Mouse (Mus musculus): ENCODE data around the gene Rbfox2. TPM values are rescaled to one million over a fixed set of nuclear protein-coding genes. Genes with fewer than 3 reads are reported as not detected.

Rbfox2 gene
- total and polyA plus RNA-seq, 3 experiments, result 2.1 to 6.5 (median 2.3) TPM

DNA sequence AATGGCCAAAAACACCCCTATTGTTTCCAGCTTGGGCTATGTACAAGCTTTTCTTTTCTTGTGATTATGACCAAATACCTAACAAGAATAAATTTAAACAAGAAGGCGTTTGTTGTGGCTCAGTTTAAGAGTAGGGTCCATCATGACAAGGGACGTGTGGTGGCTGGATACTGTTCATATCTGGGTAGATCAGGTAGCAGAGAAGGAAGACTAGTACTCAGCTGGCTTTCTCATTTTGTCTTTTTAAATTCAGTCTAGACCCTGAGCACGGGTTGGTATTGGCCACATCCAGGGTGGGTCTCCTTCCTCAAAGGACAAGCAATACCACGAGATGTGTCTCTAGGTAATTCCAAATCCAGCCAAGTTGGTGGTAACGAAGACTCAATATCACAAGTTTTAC lies 57.4 kb downstream of the Rbfox2 start:
- no peak for ATAC-seq (ENCODE audit: extremely low read depth, insufficient number of reproducible peaks, low FRiP score, poor library complexity, severe bottlenecking)
- Histone ChIP-seq H3K4me1 (ENCODE audit: insufficient read depth, low read depth, low read length) (no peaks in the 10 kb centered on the region), H3K9me3 (replicated peaks) (no peaks in the 10 kb centered on the region), H3K4me3 (ENCODE audit: low read depth, low read length) (no peak overlapping the region), H3K36me3 (replicated peaks) (no peaks in the 10 kb centered on the region), H3K27me3 (ENCODE audit: insufficient read depth, low read length) (peaks cover 5% of the 10 kb centered on the region; the same call in 1 of the 2 replicates)
- no peak for TF ChIP-seq GATA2 (IDR thresholded peaks at IDR 0.05; ENCODE audit: borderline replicate concordance, low read depth, low read length)
- no peak for TF ChIP-seq GATA1 (IDR thresholded peaks at IDR 0.05; ENCODE audit: borderline replicate concordance, low read length)
- TF ChIP-seq POLR2AphosphoS5 (IDR thresholded peaks at IDR 0.05; ENCODE audit: insufficient replicate concordance, low read depth, low read length), result no peak
- TF ChIP-seq TAL1 (conservative IDR thresholded peaks at IDR 0.05; ENCODE audit: low read depth, low read length), result no peak
- TF ChIP-seq CTCF (IDR thresholded peaks at IDR 0.05; ENCODE audit: low read depth, low read length), result no peak
- DNase-seq (ENCODE audit: low spot score), result no peak

- no peak for ATAC-seq (ENCODE audit: extremely low read depth, insufficient number of reproducible peaks, low FRiP score, poor library complexity, severe bottlenecking)
- H3K9me3 ChIP-seq (replicated peaks), result no peaks in the 10 kb centered on the region
- H3K36me3 ChIP-seq (replicated peaks), result no peaks in the 10 kb centered on the region
- no peak for DNase-seq (ENCODE audit: low spot score)
- no peak overlapping the region for H3K4me3 ChIP-seq (ENCODE audit: low read depth, low read length)
- H3K27me3 ChIP-seq (ENCODE audit: insufficient read depth, low read length), result peaks cover 5% of the 10 kb centered on the region; the same call in 1 of the 2 replicates
- H3K4me1 ChIP-seq (ENCODE audit: insufficient read depth, low read depth, low read length), result no peaks in the 10 kb centered on the region
- TF ChIP-seq CTCF (IDR thresholded peaks at IDR 0.05; ENCODE audit: low read depth, low read length) (no peak), POLR2AphosphoS5 (IDR thresholded peaks at IDR 0.05; ENCODE audit: insufficient replicate concordance, low read depth, low read length) (no peak), GATA1 (IDR thresholded peaks at IDR 0.05; ENCODE audit: borderline replicate concordance, low read length) (no peak), TAL1 (conservative IDR thresholded peaks at IDR 0.05; ENCODE audit: low read depth, low read length) (no peak)
These were observed 61.1 kb downstream of the Rbfox2 start for GRCm38 (mm10) chr15:77245418-77246365.

- Histone ChIP-seq H3K36me3 (replicated peaks) (no peaks in the 10 kb centered on the region), H3K4me1 (ENCODE audit: insufficient read depth, low read depth, low read length) (no peaks in the 10 kb centered on the region), H3K27me3 (ENCODE audit: insufficient read depth, low read length) (peaks cover 5% of the 10 kb centered on the region; the same call in 1 of the 2 replicates), H3K4me3 (ENCODE audit: low read depth, low read length) (no peak overlapping the region), H3K9me3 (replicated peaks) (no peaks in the 10 kb centered on the region)
- no peak for DNase-seq (ENCODE audit: low spot score)
- no peak for ATAC-seq (ENCODE audit: extremely low read depth, insufficient number of reproducible peaks, low FRiP score, poor library complexity, severe bottlenecking)
- no peak for TF ChIP-seq GATA1 (IDR thresholded peaks at IDR 0.05; ENCODE audit: borderline replicate concordance, low read length)
- no peak for TF ChIP-seq CTCF (IDR thresholded peaks at IDR 0.05; ENCODE audit: low read depth, low read length)
- TF ChIP-seq TAL1 (conservative IDR thresholded peaks at IDR 0.05; ENCODE audit: low read depth, low read length), result no peak
- no peak for TF ChIP-seq GATA2 (IDR thresholded peaks at IDR 0.05; ENCODE audit: borderline replicate concordance, low read depth, low read length)
- TF ChIP-seq POLR2AphosphoS5 (IDR thresholded peaks at IDR 0.05; ENCODE audit: insufficient replicate concordance, low read depth, low read length), result no peak
These were observed 62.2 kb downstream of the Rbfox2 start for GRCm38 (mm10) chr15:77244634-77245033.

DNA sequence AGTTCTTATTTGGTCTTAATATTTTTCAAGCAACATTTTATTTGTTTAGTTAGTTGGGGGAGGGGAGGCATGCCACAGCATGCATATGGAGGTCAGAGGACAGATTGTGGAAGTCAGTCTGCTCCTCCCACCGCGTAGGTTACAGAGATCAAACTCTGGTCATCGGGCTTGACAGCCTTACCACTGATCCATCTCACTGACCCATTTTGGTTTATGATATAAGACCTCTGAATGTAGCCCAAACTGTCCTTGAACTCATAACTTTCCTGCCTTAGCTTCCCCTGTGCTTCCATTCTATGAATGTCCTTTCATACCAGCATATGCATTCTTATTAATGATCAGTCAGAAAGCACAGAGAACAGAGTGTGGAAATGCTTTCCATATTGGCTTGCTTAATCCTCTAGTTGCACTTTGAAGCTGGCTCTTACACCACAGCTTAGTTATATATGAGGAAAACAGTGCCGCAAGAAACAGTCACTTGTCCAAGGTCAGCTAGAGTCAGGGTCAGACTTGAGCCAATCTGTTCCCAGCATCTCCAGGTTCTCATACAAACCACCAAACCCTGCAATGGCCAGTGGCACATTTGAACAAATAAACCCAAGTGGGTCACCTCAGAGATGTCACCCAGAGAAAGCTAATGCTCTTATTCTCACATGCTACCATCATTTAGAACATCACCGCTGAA lies 62.8 kb downstream of the Rbfox2 start:
- H3K27me3 ChIP-seq (ENCODE audit: insufficient read depth, low read length), result peaks cover 5% of the 10 kb centered on the region; the same call in 1 of the 2 replicates

GRCm38 (mm10) chr15:77240607-77241006 lies 66.2 kb downstream of the Rbfox2 start:
- H3K4me1 ChIP-seq (ENCODE audit: insufficient read depth, low read depth, low read length), result peaks cover 20% of the 10 kb centered on the region
- TF ChIP-seq CTCF (IDR thresholded peaks at IDR 0.05; ENCODE audit: low read depth, low read length) (no peak), TAL1 (conservative IDR thresholded peaks at IDR 0.05; ENCODE audit: low read depth, low read length) (no peak), GATA1 (IDR thresholded peaks at IDR 0.05; ENCODE audit: borderline replicate concordance, low read length) (no peak), POLR2AphosphoS5 (IDR thresholded peaks at IDR 0.05; ENCODE audit: insufficient replicate concordance, low read depth, low read length) (no peak), GATA2 (IDR thresholded peaks at IDR 0.05; ENCODE audit: borderline replicate concordance, low read depth, low read length) (no peak)
- DNase-seq (ENCODE audit: low spot score) (no peak), ATAC-seq (ENCODE audit: extremely low read depth, insufficient number of reproducible peaks, low FRiP score, poor library complexity, severe bottlenecking) (no peak)
- no peak overlapping the region for H3K4me3 ChIP-seq (ENCODE audit: low read depth, low read length)
- H3K9me3 ChIP-seq (replicated peaks), result no peaks in the 10 kb centered on the region
- peaks cover 3% of the 10 kb centered on the region; the same call in 1 of the 2 replicates for H3K27me3 ChIP-seq (ENCODE audit: insufficient read depth, low read length)
- H3K36me3 ChIP-seq (replicated peaks), result no peaks in the 10 kb centered on the region

More for the DNA sequence above, 62.8 kb downstream of the Rbfox2 start:
- DNase-seq (ENCODE audit: low spot score), result no peak
- Histone ChIP-seq H3K36me3 (replicated peaks) (no peaks in the 10 kb centered on the region), H3K9me3 (replicated peaks) (no peaks in the 10 kb centered on the region), H3K4me3 (ENCODE audit: low read depth, low read length) (no peak overlapping the region), H3K4me1 (ENCODE audit: insufficient read depth, low read depth, low read length) (no peaks in the 10 kb centered on the region)
- ATAC-seq (ENCODE audit: extremely low read depth, insufficient number of reproducible peaks, low FRiP score, poor library complexity, severe bottlenecking), result no peak
- TF ChIP-seq GATA2 (IDR thresholded peaks at IDR 0.05; ENCODE audit: borderline replicate concordance, low read depth, low read length), result no peak
- no peak for TF ChIP-seq POLR2AphosphoS5 (IDR thresholded peaks at IDR 0.05; ENCODE audit: insufficient replicate concordance, low read depth, low read length)
- no peak for TF ChIP-seq GATA1 (IDR thresholded peaks at IDR 0.05; ENCODE audit: borderline replicate concordance, low read length)
- TF ChIP-seq CTCF (IDR thresholded peaks at IDR 0.05; ENCODE audit: low read depth, low read length), result no peak
- TF ChIP-seq TAL1 (conservative IDR thresholded peaks at IDR 0.05; ENCODE audit: low read depth, low read length), result no peak

GRCm38 (mm10) chr15:77239564-77239963 lies 67.2 kb downstream of the Rbfox2 start:
- Histone ChIP-seq H3K4me3 (ENCODE audit: low read depth, low read length) (no peak overlapping the region), H3K9me3 (replicated peaks) (no peaks in the 10 kb centered on the region), H3K4me1 (ENCODE audit: insufficient read depth, low read depth, low read length) (peaks cover 23% of the 10 kb centered on the region), H3K27me3 (ENCODE audit: insufficient read depth, low read length) (peaks cover 3% of the 10 kb centered on the region; the same call in 1 of the 2 replicates), H3K36me3 (replicated peaks) (no peaks in the 10 kb centered on the region)
- DNase-seq (ENCODE audit: low spot score) (no peak), ATAC-seq (ENCODE audit: extremely low read depth, insufficient number of reproducible peaks, low FRiP score, poor library complexity, severe bottlenecking) (no peak)
- TF ChIP-seq GATA2 (IDR thresholded peaks at IDR 0.05; ENCODE audit: borderline replicate concordance, low read depth, low read length) (no peak), POLR2AphosphoS5 (IDR thresholded peaks at IDR 0.05; ENCODE audit: insufficient replicate concordance, low read depth, low read length) (no peak), CTCF (IDR thresholded peaks at IDR 0.05; ENCODE audit: low read depth, low read length) (no peak), TAL1 (conservative IDR thresholded peaks at IDR 0.05; ENCODE audit: low read depth, low read length) (no peak), GATA1 (IDR thresholded peaks at IDR 0.05; ENCODE audit: borderline replicate concordance, low read length) (no peak)

Measured in G1E (cell line).